ENCODE assay signal across 17 mouse cellular contexts in genomic region chr2:35258590-35258989, GRCm38 (mm10). TPM values are rescaled to one million over a fixed set of nuclear protein-coding genes. Genes with fewer than 3 reads are reported as not detected.
DNase-seq lines count a peak whose midpoint lies in the region; ATAC-seq and TF ChIP-seq lines count a peak whose summit lies in the region.
"Had no signal": no experiment of that assay in that cellular context is flagged by ENCODE, and none has a peak within 500 bp of the region (broad histone marks: within the 10 kb centered on the region; RNA-seq: fewer than 3 reads in every experiment).

No protein-coding gene starts in this region.

- peaks cover 25 to 43% of the 10 kb centered on the region in 2 experiments for H3K4me1 ChIP-seq in heart, embryonic 14.5 days (ENCODE audit: control insufficient read depth in 2 of 2, insufficient read depth in 2 of 2, low read length in 2 of 2)
- H3K4me1 ChIP-seq in bone marrow macrophage, adult 2 months (ENCODE audit: control insufficient read depth, insufficient read depth, low read length) = peaks cover 67% of the 10 kb centered on the region
- peaks cover 52% of the 10 kb centered on the region for H3K4me1 ChIP-seq in limb, embryonic 15.5 days
- peaks cover 7% of the 10 kb centered on the region for H3K4me1 ChIP-seq in midbrain, embryonic 15.5 days

- H3K9me3 ChIP-seq in heart, embryonic 14.5 days (ENCODE audit: control insufficient read depth, low read length) = no peaks in the 10 kb centered on the region
- no peaks in the 10 kb centered on the region for H3K9me3 ChIP-seq in limb, embryonic 15.5 days
- H3K9me3 ChIP-seq in midbrain, embryonic 15.5 days = no peaks in the 10 kb centered on the region
- H3K9me3 ChIP-seq: liver, embryonic 13.5 days; lung, embryonic 15.5 days had no signal

- WGBS in heart, embryonic 14.5 days = 66% methylated on average over 4 of the region's 4 CpGs
- WGBS in limb, embryonic 15.5 days = 80% methylated on average over 4 of the region's 4 CpGs
- 92% methylated on average over 4 of the region's 4 CpGs for WGBS in midbrain, embryonic 15.5 days

- H3K36me3 ChIP-seq in heart, embryonic 14.5 days (ENCODE audit: control insufficient read depth, insufficient read depth, low read length) = no peaks in the 10 kb centered on the region
- H3K36me3 ChIP-seq in limb, embryonic 15.5 days = no peaks in the 10 kb centered on the region
- no peaks in the 10 kb centered on the region for H3K36me3 ChIP-seq in midbrain, embryonic 15.5 days (replicated peaks)
- H3K36me3 ChIP-seq: liver, embryonic 13.5 days; lung, embryonic 15.5 days had no signal

- no peak for DNase-seq in heart, adult 9 months (ENCODE audit: low spot score in 2 of 2)
- DNase-seq in 3T3-L1 (ENCODE audit: low read depth, low spot score) = peak; percentile 37
- DNase-seq in right cerebral cortex, postnatal 25 days = no peak
- DNase-seq in spleen, adult 12 weeks (ENCODE audit: low spot score) = no peak
- DNase-seq: adrenal gland, adult 8-10 months; cerebellum, adult 9-11 months; kidney, adult 9 months; kidney, postnatal 25 days; liver, embryonic 13.5 days had no signal

- peak overlapping the region; percentile 93 to 95 for H3K27ac ChIP-seq in heart, embryonic 14.5 days (replicated peaks in 1 of 2; ENCODE audit: control insufficient read depth in 1 of 2, insufficient read depth in 1 of 2, low read depth in 2 of 2, low read length in 2 of 2)
- peak overlapping the region; percentile 77 for H3K27ac ChIP-seq in bone marrow macrophage, adult 2 months (ENCODE audit: insufficient read depth, low read depth, low read length)
- H3K27ac ChIP-seq in limb, embryonic 15.5 days = peak overlapping the region; percentile 17; the same call in 1 of the 2 replicates
- H3K27ac ChIP-seq in midbrain, embryonic 15.5 days = no peak overlapping the region
- H3K27ac ChIP-seq: hindbrain, postnatal 0 days; liver, embryonic 13.5 days had no signal

- H3K4me3 ChIP-seq in heart, embryonic 14.5 days (ENCODE audit: control insufficient read depth in 1 of 2, insufficient read depth in 1 of 2, low read depth in 1 of 2, low read length in 2 of 2) = no peak overlapping the region
- no peak overlapping the region for H3K4me3 ChIP-seq in bone marrow macrophage, adult 2 months (ENCODE audit: insufficient read depth, low read length)
- no peak overlapping the region for H3K4me3 ChIP-seq in limb, embryonic 15.5 days
- no peak overlapping the region for H3K4me3 ChIP-seq in midbrain, embryonic 15.5 days
- H3K4me3 ChIP-seq: liver, embryonic 13.5 days; lung, embryonic 15.5 days had no signal

- no peak for TF ChIP-seq POLR2A in bone marrow macrophage, adult 2 months (IDR thresholded peaks at IDR 0.05; ENCODE audit: borderline replicate concordance, low read depth, low read length)

- peak overlapping the region; percentile 16 for H3K9ac ChIP-seq in heart, embryonic 14.5 days (ENCODE audit: low read length)
- H3K9ac ChIP-seq in limb, embryonic 15.5 days = no peak overlapping the region
- no peak overlapping the region for H3K9ac ChIP-seq in midbrain, embryonic 15.5 days
- H3K9ac ChIP-seq: liver, embryonic 13.5 days; lung, embryonic 15.5 days had no signal

- no peaks in the 10 kb centered on the region for H3K27me3 ChIP-seq in heart, embryonic 14.5 days (ENCODE audit: control insufficient read depth, insufficient read depth, low read length)
- H3K27me3 ChIP-seq in limb, embryonic 15.5 days = peaks cover 12% of the 10 kb centered on the region; the same call in 1 of the 2 replicates
- peaks cover 21% of the 10 kb centered on the region for H3K27me3 ChIP-seq in midbrain, embryonic 15.5 days (replicated peaks)
- H3K27me3 ChIP-seq: lung, embryonic 15.5 days; Patski had no signal

- H3K4me2 ChIP-seq in heart, embryonic 14.5 days (ENCODE audit: low read length) = peak overlapping the region; percentile 84
- no peak overlapping the region for H3K4me2 ChIP-seq in limb, embryonic 15.5 days
- H3K4me2 ChIP-seq in midbrain, embryonic 15.5 days = no peak overlapping the region

- no peak for TF ChIP-seq CTCF in bone marrow macrophage, adult 2 months (IDR thresholded peaks at IDR 0.05; ENCODE audit: low read depth, low read length)

- no peak for ATAC-seq in heart, embryonic 14.5 days (ENCODE audit: insufficient number of reproducible peaks, insufficient read depth, low FRiP score, low read depth)
- no peak for ATAC-seq in limb, embryonic 15.5 days (ENCODE audit: insufficient number of reproducible peaks, low FRiP score, low TSS enrichment, low read depth)
- ATAC-seq in midbrain, embryonic 15.5 days (replicated peaks) = no peak
- ATAC-seq: hindbrain, postnatal 0 days; midbrain, embryonic 16.5 days; Patski had no signal

RNA-seq across cellular contexts. Expression of gene Gsn, which starts 2.4 kb away (rescaled TPM):
- 328 and 342 TPM in 2 replicates for polyA plus RNA-seq in heart, embryonic 14.5 days (2014; fragmentation: Nextera tagmentation; extraction: Ambion mirVana)
- polyA plus RNA-seq in bone marrow macrophage, adult 2 months (2012; ENCODE audit: insufficient read depth, insufficient read length, missing spikeins) = 330 and 333 TPM in 2 replicates
- polyA plus RNA-seq in limb, embryonic 15.5 days (2015; fragmentation: Nextera tagmentation; extraction: Ambion mirVana) = 288 and 360 TPM in 2 replicates
- 18.9 and 19.2 TPM in 2 replicates for polyA plus RNA-seq in midbrain, embryonic 15.5 days (2015; fragmentation: Nextera tagmentation; extraction: Ambion mirVana)

RNA-seq across cellular contexts. Expression of gene Rab14, which starts 57.7 kb away (rescaled TPM):
- polyA plus RNA-seq in heart, embryonic 14.5 days (2014; fragmentation: Nextera tagmentation; extraction: Ambion mirVana) = 251 and 262 TPM in 2 replicates
- 259 and 260 TPM in 2 replicates for polyA plus RNA-seq in bone marrow macrophage, adult 2 months (2012; ENCODE audit: insufficient read depth, insufficient read length, missing spikeins)
- 341 and 342 TPM in 2 replicates for polyA plus RNA-seq in limb, embryonic 15.5 days (2015; fragmentation: Nextera tagmentation; extraction: Ambion mirVana)
- 400 and 424 TPM in 2 replicates for polyA plus RNA-seq in midbrain, embryonic 15.5 days (2015; fragmentation: Nextera tagmentation; extraction: Ambion mirVana)

Comparison
In these comparisons a context has a peak if more than half of its experiments do, and no peak if none do; other contexts are left out.
1. RNA of gene Gsn, which starts 2.4 kb away (polyA plus RNA-seq): 330 to 333 TPM in bone marrow macrophage, adult 2 months, 328 to 342 TPM in heart, embryonic 14.5 days and 288 to 360 TPM in limb, embryonic 15.5 days; 18.9 to 19.2 TPM in midbrain, embryonic 15.5 days; every median in the first group is over 10 times any median in the second.